Mouse (Mus musculus): ENCODE results near the gene Zfp36l2.
"Not testable (repeated sequence)": the region's sequence is repeated elsewhere in the genome, so short reads cannot be mapped to it uniquely, and the experiment has no call there.

Gene Zfp36l2

DNA sequence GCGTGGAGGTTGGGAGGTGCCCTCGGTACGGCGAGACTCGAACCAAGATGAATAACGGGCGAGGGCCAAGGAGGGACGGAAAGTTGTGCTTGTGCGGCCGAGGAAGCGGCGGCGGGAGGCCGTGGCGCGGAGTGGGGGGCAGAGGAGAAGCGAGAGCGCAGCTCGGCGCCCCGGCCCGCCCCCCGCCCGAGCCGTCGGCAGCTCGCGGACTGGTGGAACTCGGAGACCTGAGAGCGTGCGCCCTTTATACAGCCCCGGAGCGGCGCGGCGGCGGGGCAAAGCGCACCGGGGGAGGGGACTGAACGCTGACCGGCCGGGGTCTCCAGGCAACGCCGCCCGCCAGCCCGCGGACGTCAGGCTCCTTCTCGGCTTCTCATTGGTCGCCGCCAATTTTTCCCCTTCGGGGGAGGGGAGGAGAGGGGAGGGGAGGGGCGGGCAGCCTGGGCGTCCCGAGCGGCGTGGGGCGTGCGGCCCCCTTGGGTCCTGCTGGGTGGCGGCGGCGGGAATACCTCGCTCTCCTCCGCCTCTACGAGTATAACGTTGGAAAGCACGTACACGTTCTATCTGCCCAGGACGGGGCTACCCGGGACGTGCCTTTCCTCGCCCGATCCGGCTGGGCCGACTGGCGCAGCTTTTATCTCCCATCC lies at the start of gene Zfp36l2:
Gene Zfp36l2, minus strand, starts transcription at position 221 of the 647 bp plus-strand sequence.
- peak; percentile 97 to 98 for DNase-seq (ENCODE audit: low spot score in 2 of 2)

DNA sequence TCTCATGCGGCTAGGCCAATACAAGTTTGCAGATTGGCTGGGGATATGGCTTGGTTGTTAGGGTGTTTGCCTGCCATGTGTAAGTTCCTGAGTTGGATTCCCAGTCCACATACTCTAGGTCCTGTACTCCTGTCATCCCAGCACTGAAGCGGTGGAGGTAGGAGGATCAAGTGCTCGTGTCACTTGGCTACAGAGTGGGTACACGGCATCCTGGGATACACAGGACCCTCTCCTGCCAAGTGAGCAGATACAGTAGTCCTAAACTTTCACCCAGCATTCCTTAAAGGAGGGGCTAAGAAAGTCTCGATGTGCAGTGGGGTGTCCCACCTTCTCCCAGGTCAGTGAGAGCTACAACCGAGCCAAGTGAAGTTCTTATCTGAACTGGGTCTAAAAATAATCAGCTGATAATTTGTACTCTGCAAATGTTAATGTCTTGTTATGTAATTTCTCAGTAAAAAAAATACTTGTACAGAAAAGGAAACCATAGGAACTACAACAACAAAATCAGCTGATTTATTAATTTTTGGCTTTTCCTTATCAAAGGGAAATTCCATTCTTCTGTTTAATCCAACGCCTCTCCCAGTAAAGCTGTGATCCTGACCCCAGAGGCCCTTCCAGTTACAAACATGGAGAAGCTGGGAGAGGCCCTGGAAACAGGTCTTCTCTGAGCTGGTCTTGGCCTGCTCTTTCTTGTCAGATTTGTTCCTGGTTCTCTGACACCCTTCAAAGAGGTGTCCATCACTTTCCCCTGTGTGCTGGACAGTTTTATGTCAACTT lies 49.2 kb upstream of the Zfp36l2 start:
- no peak for DNase-seq (ENCODE audit: low spot score in 2 of 2)

DNA sequence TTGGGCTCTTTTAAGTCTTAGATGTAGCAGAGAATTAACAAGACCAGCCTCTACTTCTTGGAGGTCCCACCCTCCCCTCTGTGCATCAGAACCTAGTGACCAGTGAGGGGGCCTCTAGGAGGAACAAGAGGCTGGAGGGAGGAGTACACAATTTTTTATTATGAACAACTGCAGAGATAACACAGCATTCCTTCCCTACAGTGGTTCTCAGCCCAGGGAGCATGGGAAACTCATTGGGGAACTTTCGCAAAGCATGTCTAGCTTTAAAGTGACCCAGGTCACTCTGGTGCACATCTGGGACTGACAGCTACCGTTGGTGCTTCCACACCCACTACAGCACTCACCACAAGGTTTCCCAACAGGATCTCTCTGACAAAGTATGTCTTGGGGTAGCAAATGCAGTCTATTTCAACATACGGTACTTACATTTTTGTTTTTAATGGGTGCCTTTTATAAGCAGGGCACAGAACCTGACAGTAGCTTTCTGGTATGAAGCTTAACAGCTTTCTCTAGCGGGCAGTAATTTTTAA lies 47.7 kb upstream of the Zfp36l2 start:
- DNase-seq (ENCODE audit: low spot score in 2 of 2) = no peak

DNA sequence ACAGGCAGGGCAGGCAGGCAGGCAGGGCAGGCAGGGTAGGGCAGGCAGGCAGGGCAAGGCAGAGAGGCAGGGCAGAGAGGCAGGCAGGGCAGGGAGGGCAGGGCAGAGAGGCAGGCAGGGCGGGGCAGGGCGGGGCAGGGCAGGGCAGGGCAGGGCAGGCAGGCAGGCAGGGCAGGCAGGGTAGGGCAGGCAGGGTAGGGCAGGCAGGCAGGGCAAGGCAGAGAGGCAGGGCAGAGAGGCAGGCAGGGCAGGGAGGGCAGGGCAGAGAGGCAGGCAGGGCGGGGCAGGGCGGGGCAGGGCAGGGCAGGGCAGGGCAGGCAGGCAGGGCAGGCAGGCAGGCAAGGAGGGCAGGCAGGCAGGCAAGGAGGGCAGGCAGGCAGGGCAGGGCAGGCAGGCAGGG lies 47.0 kb upstream of the Zfp36l2 start:
- DNase-seq (ENCODE audit: low spot score in 2 of 2) = not testable (repeated sequence)

DNA sequence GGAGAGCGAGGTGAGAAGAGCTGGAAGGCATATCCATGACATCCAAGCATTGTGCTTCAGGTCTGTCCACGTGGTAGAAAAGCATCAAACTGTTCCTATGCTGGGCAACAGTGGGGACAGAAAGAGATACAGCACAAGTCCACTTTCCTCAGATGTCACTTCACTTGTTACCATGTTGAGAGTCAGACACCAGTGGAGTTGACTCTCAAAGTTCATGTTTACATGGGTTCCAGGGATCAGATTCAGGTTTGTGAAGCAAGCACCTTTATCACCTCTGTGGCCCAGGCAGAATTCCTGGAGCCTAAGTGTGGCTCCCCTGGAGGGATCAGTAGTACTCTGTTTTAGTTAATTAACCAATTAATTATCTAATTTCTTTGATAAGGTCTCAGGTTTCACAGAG lies 46.0 kb upstream of the Zfp36l2 start:
- DNase-seq (ENCODE audit: low spot score in 2 of 2) = no peak

DNA sequence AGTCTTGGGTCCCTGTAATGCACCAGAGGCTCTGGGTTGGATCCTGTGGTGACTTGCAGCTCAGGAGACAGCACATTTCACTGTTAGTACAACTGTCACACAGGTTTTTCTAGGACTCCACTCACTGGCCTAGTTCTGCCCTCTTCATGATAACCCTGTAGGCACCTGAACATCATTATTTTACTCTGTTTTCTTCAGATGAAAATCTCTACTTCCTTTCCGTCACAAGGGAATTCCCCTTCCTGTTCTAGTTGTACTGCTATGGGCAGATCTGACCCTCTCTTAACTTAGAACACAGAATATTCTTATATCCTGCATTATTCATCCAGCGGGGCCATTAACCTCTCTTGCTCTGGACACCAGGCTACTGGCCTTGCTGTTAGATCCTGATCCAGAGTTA lies 43.6 kb upstream of the Zfp36l2 start:
- DNase-seq (ENCODE audit: low spot score in 2 of 2) = peak; percentile 23 to 39

DNA sequence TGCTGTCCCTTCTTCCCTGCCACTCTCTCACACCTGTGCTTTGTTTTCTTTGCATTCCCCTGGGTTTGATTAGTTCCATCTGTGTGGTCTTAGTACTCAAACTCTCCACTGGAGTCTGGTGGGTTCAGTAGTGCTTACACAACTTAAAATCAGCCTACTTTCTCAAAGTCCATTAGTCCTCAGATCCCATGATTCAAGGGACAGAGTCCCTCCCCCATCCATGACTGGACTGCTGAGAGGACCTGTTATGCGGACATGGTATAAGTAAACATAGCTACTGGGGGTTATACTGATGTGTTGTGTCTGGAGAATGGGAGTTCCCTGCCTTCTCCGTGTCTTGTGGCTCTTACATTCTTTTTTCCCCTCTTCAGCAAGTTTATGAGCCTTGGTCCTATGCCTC lies 40.5 kb upstream of the Zfp36l2 start:
- no peak for DNase-seq (ENCODE audit: low spot score in 2 of 2)

DNA sequence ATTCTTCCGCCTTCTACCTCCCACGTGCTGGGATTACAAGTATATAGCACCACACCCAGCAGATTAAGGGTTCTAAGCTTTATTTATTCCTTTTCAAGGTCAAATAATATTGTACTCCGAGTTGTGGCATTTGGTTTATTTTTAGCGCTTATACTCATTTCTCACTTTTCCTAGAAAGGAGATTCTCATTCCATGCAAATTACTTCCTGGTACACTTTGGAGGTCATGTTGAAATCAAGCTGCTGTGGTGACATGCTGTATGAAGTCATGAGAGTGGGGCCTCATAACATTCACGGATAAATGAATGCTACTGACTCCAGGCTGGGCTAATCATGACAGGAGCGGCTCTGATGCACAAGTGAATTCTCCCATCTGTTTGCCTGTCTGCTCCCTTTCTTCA lies 38.9 kb upstream of the Zfp36l2 start:
- no peak for DNase-seq (ENCODE audit: low spot score in 2 of 2)

DNA sequence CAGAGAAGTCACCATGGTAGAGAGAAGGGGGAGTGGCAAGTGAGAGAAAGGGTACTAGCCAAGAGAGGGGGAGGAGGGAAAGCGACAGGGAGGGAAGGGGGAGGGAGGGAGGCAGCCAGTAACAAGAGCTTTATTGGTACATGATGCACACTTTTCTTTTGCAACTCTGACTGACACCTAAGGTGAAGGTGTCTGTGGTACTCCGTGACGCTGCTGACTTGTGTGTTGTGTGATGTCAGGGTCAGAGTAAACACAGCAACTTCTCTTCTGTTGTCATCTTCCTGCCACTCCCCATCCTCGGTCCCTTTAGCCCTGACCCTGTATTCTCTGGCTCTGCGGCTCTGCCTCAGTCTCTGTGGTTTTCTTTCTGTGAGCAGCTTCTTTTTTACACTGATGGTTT lies 38.5 kb upstream of the Zfp36l2 start:
- no peak for DNase-seq (ENCODE audit: low spot score in 2 of 2)

DNA sequence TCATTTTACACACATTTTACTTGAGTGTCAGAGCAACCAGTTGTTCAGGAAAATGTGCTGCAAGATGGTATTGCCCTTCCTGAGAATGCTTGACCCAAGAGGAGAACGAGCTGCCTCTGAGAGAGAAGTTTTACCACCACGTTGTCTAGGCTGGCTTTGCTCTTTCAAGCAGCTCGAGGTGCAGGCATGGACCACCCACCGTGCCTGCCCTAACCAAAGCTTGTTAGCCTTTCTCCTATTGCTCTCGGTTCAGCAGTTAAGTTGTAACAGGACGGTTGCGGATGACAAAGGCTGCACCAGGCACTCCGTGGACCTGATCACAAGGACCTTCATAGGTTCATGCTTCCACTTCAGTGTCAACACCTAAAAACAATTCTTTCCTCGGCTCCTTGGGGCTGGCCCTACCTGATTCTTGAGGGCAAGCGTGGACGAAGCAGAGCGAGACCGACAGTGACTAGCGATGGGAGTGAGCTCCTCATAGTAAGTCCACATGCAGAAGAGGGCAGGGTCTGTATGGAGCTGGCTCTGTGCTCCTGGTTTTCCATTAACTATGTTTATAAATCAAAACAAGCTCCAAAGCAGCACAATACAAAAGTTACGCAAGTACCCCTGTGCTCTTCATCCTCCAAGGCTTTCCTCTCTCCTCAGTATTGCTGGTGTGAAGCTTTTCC lies 36.6 kb upstream of the Zfp36l2 start:
- no peak for DNase-seq (ENCODE audit: low spot score in 2 of 2)

DNA sequence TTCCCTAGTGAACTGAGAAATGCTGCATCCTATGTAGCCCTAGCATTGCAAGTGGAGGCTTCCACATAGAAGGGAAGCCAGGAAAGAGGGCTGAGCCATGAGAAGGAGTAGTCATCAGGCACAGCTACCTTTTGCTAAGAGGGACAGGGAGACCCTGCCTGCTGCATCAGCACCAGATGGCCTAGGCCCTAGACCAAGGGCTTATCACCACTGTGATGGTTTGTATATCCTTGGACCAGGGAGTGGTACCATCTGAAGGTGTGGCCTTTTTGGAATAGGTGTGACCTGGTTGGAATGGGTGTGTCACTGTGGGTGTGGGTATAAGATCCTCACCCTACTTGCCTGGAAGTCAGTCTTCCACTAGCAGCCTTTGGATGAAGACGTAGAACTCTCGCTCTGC lies 31.1 kb upstream of the Zfp36l2 start:
- not testable (repeated sequence) for DNase-seq (ENCODE audit: low spot score in 2 of 2)

DNA sequence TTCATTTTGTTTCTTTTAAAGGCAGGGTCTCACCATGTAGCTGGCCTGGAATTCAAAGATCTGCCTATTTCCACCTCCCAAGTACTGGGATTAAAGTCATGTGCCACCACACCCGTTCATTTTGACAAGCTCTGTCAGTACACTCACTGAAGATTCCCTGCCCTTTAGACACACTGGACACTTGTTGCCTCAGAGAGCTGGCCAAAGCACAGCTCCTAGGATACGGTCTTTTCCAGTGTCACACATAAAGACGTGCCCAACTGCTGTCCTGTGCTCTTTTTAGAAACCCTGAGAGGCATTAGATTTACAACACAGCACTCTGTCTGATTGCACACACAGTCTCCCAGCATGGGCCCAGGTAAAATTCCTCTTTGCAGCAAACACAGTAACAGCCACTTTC lies 29.9 kb upstream of the Zfp36l2 start:
- DNase-seq (ENCODE audit: low spot score in 2 of 2) = no peak

DNA sequence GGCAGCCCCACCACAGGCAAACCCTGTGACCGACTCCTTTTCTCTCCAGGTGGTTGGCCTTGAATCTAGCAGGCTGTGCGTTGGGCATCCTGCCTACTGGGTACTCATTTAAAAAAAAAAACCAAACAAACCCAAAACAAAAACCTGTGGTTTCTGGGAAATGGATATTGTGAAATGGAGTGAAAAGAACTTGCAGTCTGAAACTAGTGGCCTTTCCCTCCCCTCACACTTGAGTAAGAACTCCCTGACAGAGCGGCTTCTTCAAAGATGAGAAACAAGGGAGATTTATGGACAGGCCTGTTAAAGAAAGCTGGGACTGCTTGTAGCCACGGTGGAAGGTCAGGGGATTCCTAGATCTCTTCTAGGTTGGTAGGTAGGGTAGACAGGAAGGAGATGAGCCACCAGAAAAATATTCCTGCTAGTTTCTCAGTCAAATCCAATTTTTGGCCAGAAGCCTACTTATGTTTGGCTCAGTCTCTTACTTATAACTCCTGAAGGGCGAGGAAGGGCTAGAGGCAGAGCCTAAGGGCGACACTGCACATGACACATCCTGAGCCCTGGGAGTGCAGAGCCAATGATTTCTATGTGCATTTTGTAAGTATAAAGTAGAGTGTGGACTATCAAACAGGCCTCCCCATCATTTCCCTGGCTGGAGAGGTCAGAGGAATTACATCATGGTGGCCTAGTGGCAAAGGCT lies 27.7 kb upstream of the Zfp36l2 start:
- no peak for DNase-seq (ENCODE audit: low spot score in 2 of 2)

DNA sequence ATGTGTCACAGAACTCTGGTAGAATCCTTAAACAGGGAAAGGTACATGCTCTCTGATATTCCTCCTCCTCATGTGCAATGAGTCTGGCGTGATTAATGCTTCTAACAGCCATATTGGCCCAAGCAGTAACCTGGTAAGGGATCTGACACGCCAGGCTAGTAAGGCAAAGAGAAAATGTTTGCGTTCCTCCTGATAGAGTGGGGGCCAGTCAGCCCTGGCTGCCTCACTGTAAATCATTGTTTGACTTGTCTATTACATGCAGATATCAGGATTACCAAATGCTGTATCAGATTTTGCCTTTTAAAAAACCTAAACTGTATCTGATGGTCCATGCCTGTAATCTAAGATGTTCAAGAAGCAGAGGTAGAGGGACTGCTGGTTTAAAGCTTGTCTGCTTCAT lies 25.7 kb upstream of the Zfp36l2 start:
- no peak for DNase-seq (ENCODE audit: low spot score in 2 of 2)

DNA sequence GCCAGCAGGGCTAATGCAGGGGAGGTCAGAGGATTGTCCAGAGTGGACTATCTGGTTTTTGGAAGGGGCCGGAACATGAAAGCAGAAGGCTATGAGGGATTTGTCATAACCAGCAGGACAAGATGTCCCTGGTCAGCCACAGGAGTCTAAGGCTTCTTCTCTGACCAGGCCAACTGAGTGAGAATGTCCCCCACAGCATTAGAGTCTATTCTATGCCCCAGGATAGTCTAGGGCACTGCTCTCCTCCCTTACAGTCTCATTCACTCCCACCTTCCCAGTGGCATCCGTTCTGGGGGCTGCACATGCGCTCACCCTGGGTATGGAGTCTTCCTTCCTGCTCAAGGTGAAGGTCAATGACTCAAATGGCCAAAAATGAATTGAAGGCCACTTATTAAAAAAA lies 19.9 kb upstream of the Zfp36l2 start:
- no peak for DNase-seq (ENCODE audit: low spot score in 2 of 2)

DNA sequence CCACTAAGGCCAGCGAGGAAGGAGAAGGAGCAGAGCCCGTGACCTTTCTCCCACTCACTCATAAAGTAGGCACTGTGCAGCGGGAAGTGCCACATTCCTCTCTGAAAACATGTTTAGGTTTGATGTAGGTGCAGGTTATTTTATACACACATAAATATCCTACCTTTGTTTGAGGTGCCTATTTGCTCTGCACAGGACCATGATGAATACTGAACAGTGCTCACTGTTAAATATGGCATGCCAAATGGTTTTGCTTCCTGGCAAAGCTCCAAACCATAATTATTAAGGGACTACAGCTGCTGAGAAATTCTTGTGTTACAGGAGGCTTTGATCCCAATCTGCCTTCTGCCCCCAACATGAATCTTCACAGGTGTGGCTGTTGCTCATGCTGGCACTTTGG lies 18.5 kb upstream of the Zfp36l2 start:
- DNase-seq (ENCODE audit: low spot score in 2 of 2) = no peak

DNA sequence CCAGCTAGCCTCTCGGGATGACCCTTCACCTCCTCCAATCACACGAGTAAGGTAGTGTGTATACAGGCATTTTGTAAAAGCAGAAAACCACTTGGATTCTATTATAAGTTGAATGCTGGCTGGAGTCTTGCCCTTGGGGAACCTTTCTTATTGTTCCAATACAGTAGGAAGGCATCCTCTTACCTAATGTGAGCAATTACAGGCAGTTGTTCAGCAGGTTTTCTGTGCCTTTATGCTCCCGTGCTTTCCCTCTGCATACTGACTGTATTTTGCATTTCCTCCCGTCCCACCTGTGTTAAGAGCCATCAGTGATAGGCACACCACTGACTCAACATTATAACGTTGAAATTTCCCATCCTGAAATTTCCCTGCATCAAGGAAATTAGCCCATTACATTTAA lies 17.2 kb upstream of the Zfp36l2 start:
- DNase-seq (ENCODE audit: low spot score in 2 of 2) = no peak

DNA sequence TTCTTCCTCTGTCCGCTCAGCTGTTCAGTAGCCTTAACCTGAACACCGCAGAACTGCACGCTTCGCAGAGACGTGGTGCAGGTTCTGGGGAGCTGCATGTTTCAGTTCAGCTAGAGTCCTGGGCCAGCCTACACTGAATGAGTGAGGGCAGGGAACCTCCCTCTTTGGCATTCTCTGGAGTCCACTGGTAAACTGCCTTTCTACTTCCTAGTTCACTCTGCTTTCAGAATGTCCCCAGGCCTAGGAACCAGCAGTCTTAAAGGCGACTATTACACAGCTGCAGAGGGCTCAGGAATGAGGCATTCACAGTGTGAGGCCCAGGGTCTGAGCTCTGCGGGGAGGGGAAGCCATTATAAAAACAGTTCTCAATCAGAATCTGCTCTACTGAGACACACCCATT lies 15.6 kb upstream of the Zfp36l2 start:
- DNase-seq (ENCODE audit: low spot score in 2 of 2) = no peak

DNA sequence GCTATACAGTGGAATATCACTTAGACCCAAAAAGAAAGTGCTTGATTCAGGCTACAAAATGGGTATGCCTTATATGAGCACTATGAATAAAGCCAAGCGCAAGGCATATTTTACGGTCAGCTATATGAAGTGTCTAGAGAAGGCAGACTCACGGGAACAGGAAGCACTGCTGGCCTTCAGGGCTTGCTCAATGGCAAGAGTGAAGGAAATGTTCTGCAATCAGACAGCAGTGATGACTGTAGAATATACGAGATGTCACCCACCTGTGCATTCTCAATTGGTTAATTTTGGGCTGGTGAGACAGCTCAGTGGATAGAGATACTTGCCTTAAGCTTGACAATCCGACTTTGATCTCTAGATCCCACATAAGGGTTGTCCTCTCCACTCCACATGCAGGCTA lies 13.4 kb upstream of the Zfp36l2 start:
- no peak for DNase-seq (ENCODE audit: low spot score in 2 of 2)

DNA sequence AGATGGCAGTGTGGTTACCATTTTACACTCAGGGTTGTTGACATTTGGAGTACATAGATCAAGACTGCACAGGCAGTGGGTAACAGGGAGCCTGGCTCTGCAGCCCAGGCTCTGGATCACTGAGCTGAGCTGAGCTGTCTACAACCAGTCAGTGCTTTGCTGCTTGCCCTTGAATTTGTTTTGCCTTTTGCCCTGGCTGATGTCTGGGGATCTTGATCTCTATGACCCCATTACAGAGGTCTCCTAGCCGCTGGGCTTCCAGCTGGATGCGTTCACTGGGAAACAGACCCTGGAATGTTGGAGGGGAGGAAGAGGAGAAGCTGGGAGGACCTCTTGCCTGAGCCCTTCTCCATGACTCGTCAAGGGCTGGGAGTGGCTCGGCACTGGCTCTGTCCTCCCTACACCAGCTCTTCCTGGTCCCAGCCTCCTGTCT lies 10.2 kb upstream of the Zfp36l2 start:
- DNase-seq (ENCODE audit: low spot score in 2 of 2) = no peak

DNA sequence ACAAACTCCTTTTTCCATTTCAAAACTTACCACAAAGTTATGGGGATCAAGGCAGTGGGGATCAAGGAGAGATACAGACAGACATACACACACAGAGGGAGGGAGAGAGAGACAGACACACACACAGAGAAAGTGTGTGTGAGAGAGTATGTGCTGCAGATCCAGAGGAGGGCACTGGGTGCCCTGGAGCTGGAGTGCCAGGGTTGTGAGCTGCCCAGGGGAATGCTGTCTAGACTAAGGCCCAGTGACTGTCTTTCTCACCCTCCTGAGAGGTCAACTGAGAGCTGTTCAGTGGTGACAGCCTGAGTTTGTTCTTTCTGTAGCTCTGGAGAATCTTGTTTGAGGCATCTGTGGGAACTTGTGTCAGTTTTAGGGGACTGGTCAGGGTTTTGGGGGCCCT lies 8.6 kb upstream of the Zfp36l2 start:
- DNase-seq (ENCODE audit: low spot score in 2 of 2) = no peak

DNA sequence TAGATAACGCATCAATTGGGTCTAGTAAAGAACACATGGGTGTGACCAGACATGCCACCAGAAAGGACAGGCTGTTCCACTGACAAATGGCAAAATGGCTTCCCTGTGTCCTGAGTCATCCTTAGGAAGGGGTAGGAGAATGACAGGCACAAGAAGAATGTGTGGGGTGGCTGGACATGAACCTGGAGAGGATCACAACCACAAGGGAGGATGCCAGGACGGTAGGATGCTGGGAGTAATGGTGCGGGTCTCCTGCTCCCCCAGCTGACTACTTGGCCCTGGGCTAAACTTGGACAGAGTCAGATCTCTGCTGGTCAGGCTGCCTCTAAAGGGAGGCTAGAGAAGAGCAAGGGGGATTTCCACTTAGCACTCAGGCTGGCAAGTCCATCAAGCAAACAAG lies 8.1 kb upstream of the Zfp36l2 start:
- DNase-seq (ENCODE audit: low spot score in 2 of 2) = no peak
